Mouse (Mus musculus) forebrain, embryonic 11.5 days (tissue): ENCODE results near the gene Pomt2. TPM values are rescaled to one million over a fixed set of nuclear protein-coding genes. Genes with fewer than 3 reads are reported as not detected.
A peak's percentile ranks its signal among the peaks of the same experiment; 100 is the strongest.
"Not testable (repeated sequence)": the region's sequence is repeated elsewhere in the genome, so short reads cannot be mapped to it uniquely, and the experiment has no call there.

Experiments
- ATAC-seq: fragments of 200-750 bp; cut with Nextera tagmentation; replicated peaks from 2 replicates; pipeline ENCODE4 v1.8.0; 2017; ENCODE audit warnings: moderate TSS enrichment; ENCODE audit not compliant: low FRiP score
- DNase-seq: peaks from one replicate; pipeline ENCODE4 v3.0.0-alpha.2; 2017; ENCODE audit warnings: low spot score
- H3K27ac ChIP-seq: fragments of 300-500 bp; sonication (generic); 2 replicates; pipeline ENCODE4 v1.5.1; 2014; ENCODE audit warnings: low read depth, low read length
- H3K27me3 ChIP-seq: fragments of 300-500 bp; sonication (generic); 2 replicates; pipeline ENCODE4 v1.6.1; 2014; ENCODE audit warnings: mild to moderate bottlenecking, low read length, mixed read lengths; ENCODE audit not compliant: control insufficient read depth, insufficient read depth
- H3K36me3 ChIP-seq: fragments of 300-500 bp; sonication (generic); 2 replicates; pipeline ENCODE4 v1.6.1; 2014; ENCODE audit warnings: mild to moderate bottlenecking, low read length, moderate library complexity, mixed read lengths; ENCODE audit not compliant: control insufficient read depth, insufficient read depth
- H3K4me1 ChIP-seq: fragments of 300-500 bp; sonication (generic); replicated peaks from 2 replicates; pipeline ENCODE4 v1.6.1; 2014; ENCODE audit warnings: low read length, mixed read lengths; ENCODE audit not compliant: control insufficient read depth, insufficient read depth
- H3K4me2 ChIP-seq: fragments of 300-500 bp; sonication (generic); 2 replicates; pipeline ENCODE4 v1.6.1; 2014; ENCODE audit warnings: low read depth, mild to moderate bottlenecking, low read length, moderate library complexity, mixed read lengths; ENCODE audit not compliant: severe bottlenecking
- H3K4me3 ChIP-seq: fragments of 300-500 bp; sonication (generic); 2 replicates; pipeline ENCODE4 v1.5.1; 2014; ENCODE audit warnings: low read depth, low read length
- H3K9ac ChIP-seq: fragments of 300-500 bp; sonication (generic); 2 replicates; pipeline ENCODE4 v1.6.1; 2014; ENCODE audit warnings: low read length
- H3K9me3 ChIP-seq: fragments of 300-500 bp; sonication (generic); 2 replicates; pipeline ENCODE4 v1.6.1; 2016; ENCODE audit warnings: low read length, mixed read lengths; ENCODE audit not compliant: control insufficient read depth
- WGBS: fragments of 180-500 bp; shearing (Covaris S2); extraction: QIAGEN DNeasy Blood & Tissue Kit; methylation state at CpG from one replicate; pipeline ENCODE4 v1.1.7; 2014; 5-methylcytosine and 5-hydroxymethylcytosine counted together
- polyA plus RNA-seq: library from polyadenylated mRNA; unstranded; fragments of >200 nt; fragmentation: Nextera tagmentation; extraction: Ambion mirVana; gene quantifications from 2 replicates; pipeline ENCODE4 v1.2.1, GENCODE M21; 2014

Pomt2 gene
- polyA plus RNA-seq, 1 experiment from 2014 or later: 18.8 TPM

DNA sequence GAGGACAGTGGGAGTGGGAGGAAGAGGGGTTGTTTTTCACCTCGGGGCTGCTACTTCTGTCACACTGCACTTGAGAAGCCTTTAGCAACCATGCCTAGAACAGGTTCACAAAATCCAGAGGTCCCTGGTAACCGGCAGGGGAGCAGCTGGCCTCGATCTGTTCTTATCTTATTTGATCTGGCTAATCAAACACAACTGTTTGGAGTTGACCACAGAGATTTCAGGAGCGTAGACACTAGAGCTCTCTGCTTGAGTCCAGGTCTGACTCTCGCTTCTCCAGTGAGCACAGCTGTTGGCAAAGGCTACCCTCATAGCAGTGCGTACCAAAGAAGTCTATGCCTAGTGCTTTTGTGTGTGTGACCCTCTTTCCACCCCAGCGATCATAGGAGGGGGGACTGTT, 10.3 kb upstream of the Pomt2 start:
- H3K4me1 ChIP-seq: no peaks in the 10 kb centered on the region
- no peaks in the 10 kb centered on the region for H3K27me3 ChIP-seq
- no peak overlapping the region for H3K4me3 ChIP-seq
- DNase-seq (no peak), ATAC-seq (no peak)
- WGBS: 68% methylated on average over 7 of the region's 7 CpGs
- no peaks in the 10 kb centered on the region for H3K36me3 ChIP-seq
- H3K9me3 ChIP-seq: no peaks in the 10 kb centered on the region
- no peak overlapping the region for H3K9ac ChIP-seq
- no peak overlapping the region for H3K27ac ChIP-seq
- H3K4me2 ChIP-seq: no peak overlapping the region

DNA sequence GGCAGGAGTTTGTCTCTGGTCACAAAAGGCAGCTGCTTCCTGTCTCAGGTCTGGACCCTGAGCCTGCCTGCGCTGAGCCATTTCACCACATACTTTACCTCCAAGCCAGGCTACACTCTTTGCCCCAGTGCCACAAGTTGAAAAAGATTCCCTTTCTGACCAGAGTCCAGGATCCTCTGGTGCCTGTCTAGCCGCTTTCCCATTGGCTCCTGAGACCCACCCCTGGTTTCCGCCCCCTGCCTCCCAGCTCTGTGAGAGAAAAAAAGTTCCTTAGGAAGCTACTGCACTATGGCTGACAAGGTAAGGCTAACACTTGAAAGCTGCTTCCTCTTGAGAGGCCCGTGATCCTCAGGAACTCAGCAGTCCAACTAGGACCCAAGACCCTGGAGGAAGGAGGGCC, 9.6 kb upstream of the Pomt2 start:
- no peaks in the 10 kb centered on the region for H3K36me3 ChIP-seq
- no peak overlapping the region for H3K4me2 ChIP-seq
- H3K27ac ChIP-seq: no peak overlapping the region
- no peaks in the 10 kb centered on the region for H3K9me3 ChIP-seq
- no peak overlapping the region for H3K4me3 ChIP-seq
- ATAC-seq (no peak), DNase-seq (no peak)
- no peak overlapping the region for H3K9ac ChIP-seq
- H3K27me3 ChIP-seq: no peaks in the 10 kb centered on the region
- WGBS: 60% methylated on average over 4 of the region's 4 CpGs
- no peaks in the 10 kb centered on the region for H3K4me1 ChIP-seq

DNA sequence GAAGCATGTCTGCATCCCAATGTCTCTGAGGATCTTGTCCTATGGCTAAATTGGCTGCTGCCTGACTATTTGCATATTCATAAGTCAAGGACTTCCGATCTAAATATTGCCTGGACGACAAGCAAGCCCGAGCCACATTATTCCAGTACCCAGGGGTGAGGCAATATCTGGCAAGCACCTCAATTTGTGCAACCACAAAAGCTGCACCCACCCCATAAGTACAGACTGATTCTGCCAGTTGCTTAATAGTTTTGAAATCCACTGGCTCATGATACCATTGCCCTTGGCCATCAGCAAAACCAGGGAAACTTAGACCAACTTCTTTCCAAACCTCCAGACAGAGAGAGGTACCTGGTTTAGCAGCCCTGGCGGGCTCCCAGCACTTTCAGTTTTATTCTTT, 6.7 kb upstream of the Pomt2 start:
- H3K4me1 ChIP-seq, H3K27ac ChIP-seq, H3K9ac ChIP-seq, ATAC-seq, H3K36me3 ChIP-seq, H3K4me2 ChIP-seq, H3K9me3 ChIP-seq, H3K27me3 ChIP-seq, DNase-seq, H3K4me3 ChIP-seq: not testable (repeated sequence)
- WGBS: 91% methylated on average over 4 of the region's 4 CpGs

DNA sequence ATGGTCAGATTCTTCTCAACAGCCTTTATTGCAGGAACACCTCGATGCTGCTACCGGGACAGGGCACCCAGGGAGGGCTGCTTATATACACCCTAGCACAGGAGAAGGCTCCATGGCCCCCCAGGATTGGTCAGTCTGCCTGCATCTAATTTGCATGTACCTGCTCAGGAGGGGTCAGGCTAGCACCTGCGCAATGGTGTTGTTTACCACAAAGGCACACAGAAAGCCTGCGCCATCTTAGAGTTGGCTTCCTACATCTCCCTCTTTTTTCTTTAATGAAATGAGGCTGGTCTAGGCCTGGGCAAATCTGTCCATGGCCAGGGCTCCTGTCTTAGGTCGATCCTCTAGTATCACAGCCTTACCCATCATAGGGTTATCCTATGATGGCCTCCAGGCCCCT, 1.7 kb upstream of the Pomt2 start:
- Histone ChIP-seq H3K4me1 (peaks cover 3% of the 10 kb centered on the region; the same call in 1 of the 2 replicates), H3K27ac (no peak overlapping the region), H3K36me3 (no peaks in the 10 kb centered on the region; the same call in 1 of the 2 replicates), H3K27me3 (no peaks in the 10 kb centered on the region), H3K4me2 (no peak overlapping the region), H3K9me3 (peaks cover 2% of the 10 kb centered on the region; the same call in 1 of the 2 replicates), H3K9ac (no peak overlapping the region), H3K4me3 (no peak overlapping the region)
- no peak for ATAC-seq
- DNase-seq: no peak
- WGBS: 94% methylated on average over 5 of the region's 5 CpGs

DNA sequence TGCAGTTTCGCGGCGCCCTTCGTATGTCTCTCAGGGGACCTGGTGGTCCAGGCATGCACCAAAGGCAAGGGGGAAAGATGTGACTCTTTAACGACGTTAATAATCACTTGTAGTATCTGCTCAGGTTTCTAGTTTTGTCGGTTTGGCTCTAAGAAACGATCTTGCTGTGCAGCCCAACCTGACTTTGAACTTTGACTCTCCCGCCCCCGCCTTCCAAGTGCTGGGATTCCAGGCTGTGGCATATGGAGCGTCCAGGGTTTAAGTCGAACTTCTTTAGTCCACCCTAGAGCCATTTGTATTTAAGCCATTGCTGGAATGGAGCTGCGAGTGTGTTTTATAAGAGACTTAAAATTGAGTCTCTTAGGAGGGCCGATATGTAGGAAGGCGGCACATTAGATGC, 368 bp upstream of the Pomt2 start:
- Histone ChIP-seq H3K9me3 (peaks cover 2% of the 10 kb centered on the region; the same call in 1 of the 2 replicates), H3K4me3 (peak overlapping the region; percentile 86), H3K27ac (peak overlapping the region; percentile 86), H3K9ac (peak overlapping the region; percentile 63), H3K27me3 (no peaks in the 10 kb centered on the region), H3K36me3 (no peaks in the 10 kb centered on the region; the same call in 1 of the 2 replicates), H3K4me1 (peaks cover 3% of the 10 kb centered on the region; the same call in 1 of the 2 replicates), H3K4me2 (peak overlapping the region; percentile 62)
- 20% methylated on average over 15 of the region's 15 CpGs for WGBS
- DNase-seq (no peak), ATAC-seq (no peak)

DNA sequence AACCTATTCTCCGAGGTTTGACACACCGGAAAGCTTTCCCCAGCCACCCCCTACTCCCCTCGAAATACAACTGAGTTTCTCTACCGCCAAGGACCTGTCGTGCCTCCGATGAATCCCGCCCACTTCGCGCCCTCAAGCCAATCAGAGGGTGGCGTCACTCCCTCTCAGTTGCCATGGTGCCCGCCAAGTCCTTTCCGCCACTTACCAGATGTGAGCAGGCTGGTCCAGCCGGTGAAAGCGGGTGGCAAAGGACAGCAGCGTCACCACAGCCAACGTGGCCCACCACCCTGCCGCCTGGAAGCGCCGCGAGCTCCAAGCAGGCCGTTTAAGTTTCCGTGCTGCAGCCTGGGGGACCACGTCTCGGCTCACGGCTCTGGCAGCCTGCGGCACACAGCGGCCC, 802 bp downstream of the Pomt2 start, which contains the start of gene Gstz1:
TSS of gene Gstz1 (plus strand) at position 200 of the 400 bp plus-strand sequence.
- peak within 1 kb of the TSS; percentile 86 for H3K4me3 ChIP-seq
- peaks cover 3% of the 10 kb centered on the region; the same call in 1 of the 2 replicates for H3K4me1 ChIP-seq
- H3K36me3 ChIP-seq: no peaks in the 10 kb centered on the region; the same call in 1 of the 2 replicates
- peak within 1 kb of the TSS; percentile 86 for H3K27ac ChIP-seq
- peak within 1 kb of the TSS; percentile 62 for H3K4me2 ChIP-seq
- H3K27me3 ChIP-seq: no peaks in the 10 kb centered on the region
- ATAC-seq: peak; percentile 89
- peaks cover 2% of the 10 kb centered on the region; the same call in 1 of the 2 replicates for H3K9me3 ChIP-seq
- peak; percentile 93 for DNase-seq
- WGBS: under 1% methylated on average over 27 of the region's 27 CpGs
- H3K9ac ChIP-seq: peak within 1 kb of the TSS; percentile 63

DNA sequence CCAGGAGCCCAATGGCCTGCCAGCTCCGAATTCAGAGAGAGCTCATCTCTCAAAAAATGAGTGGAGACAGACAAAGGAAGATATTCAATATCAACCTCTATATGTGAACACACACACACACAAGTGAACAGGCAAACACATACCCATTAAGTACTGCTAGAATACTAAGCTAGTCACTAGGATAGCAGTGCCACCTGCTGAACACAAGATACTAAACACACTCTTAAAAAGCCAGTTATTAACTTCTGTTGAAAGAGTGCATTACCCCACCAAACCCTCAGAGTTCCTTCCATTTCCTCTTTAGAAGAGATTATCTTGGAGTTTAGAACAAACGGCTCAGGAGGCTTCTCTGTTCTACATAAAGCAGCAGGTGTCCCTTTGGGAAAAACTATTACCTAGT, 5.6 kb downstream of the Pomt2 start:
- ATAC-seq: no peak

DNA sequence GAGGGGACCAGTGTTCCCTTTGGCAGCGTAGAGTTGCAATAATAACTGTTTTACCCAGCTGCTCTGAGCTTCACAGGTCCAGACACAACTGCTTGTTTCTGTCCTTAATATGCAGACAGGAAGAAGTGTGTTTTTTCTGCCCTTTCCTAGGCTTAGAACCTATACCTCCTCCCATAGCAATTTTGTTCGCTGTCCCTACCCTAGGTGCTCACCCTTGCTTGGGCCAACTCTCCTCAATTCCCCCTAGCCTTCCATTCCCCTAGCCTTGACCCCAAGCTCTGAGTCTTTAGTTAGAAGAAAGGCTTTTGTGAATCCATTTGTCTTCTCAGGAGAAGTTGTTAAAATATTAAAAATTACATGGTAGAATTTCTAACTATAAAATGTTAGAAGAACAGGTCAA, 9.0 kb downstream of the Pomt2 start:
- ATAC-seq (no peak), DNase-seq (no peak)
- Histone ChIP-seq H3K27ac (no peak overlapping the region), H3K27me3 (no peaks in the 10 kb centered on the region), H3K36me3 (no peaks in the 10 kb centered on the region), H3K4me2 (no peak overlapping the region), H3K4me1 (no peaks in the 10 kb centered on the region), H3K9ac (no peak overlapping the region), H3K9me3 (no peaks in the 10 kb centered on the region), H3K4me3 (no peak overlapping the region)
- 58% methylated on average over 2 of the region's 2 CpGs for WGBS

More for the DNA sequence above, 5.6 kb downstream of the Pomt2 start:
- DNase-seq: no peak
- no peaks in the 10 kb centered on the region for H3K4me1 ChIP-seq
- H3K9me3 ChIP-seq: no peaks in the 10 kb centered on the region
- no peak overlapping the region for H3K4me2 ChIP-seq
- no peak overlapping the region for H3K27ac ChIP-seq
- H3K27me3 ChIP-seq: no peaks in the 10 kb centered on the region
- no peak overlapping the region for H3K4me3 ChIP-seq
- H3K9ac ChIP-seq: no peak overlapping the region
- 73% methylated on average over 2 of the region's 2 CpGs for whole genome bisulfite sequencing
- H3K36me3 ChIP-seq: no peaks in the 10 kb centered on the region

DNA sequence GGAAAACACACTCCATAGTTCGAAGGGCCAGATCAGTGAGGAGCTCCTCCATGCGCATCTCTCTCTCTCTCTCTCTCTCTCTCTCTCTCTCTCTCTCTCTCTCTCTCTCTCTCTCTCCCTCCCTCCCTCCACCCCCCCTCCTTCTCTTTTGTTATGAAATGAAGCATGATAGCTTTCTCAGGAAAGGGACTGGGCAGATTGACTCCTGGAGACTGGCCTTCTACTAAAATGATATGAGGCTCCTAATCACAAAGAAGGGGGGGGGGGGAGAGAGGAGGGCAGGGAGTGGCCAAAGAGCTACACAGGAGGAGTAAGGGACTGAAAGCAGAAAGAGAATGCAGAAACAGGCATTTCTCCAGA, 9.4 kb downstream of the Pomt2 start:
- ATAC-seq: 0 out of 2 replicates have a peak, but pooled peaks have one; percentile 39
- no peak overlapping the region for H3K4me2 ChIP-seq
- DNase-seq: no peak

More for the DNA sequence above, 9.4 kb downstream of the Pomt2 start:
- H3K4me1 ChIP-seq: no peaks in the 10 kb centered on the region
- no peaks in the 10 kb centered on the region for H3K9me3 ChIP-seq
- 77% methylated on average over 2 of the region's 2 CpGs for WGBS
- no peak overlapping the region for H3K4me3 ChIP-seq
- no peak overlapping the region for H3K27ac ChIP-seq
- no peaks in the 10 kb centered on the region for H3K36me3 ChIP-seq
- H3K9ac ChIP-seq: no peak overlapping the region
- no peaks in the 10 kb centered on the region for H3K27me3 ChIP-seq
